In genomic region chr8:109085134-109085533, GRCm38 (mm10) we compare ENCODE assay signal across 8 mouse cellular contexts.
"Had no signal": no experiment of that assay in that cellular context is flagged by ENCODE, and none has a peak within 500 bp of the region (broad histone marks: within the 10 kb centered on the region; RNA-seq: fewer than 3 reads in every experiment).

No protein-coding gene starts in this region.

- DNase-seq: layer of hippocampus, postnatal 36 days; liver, embryonic 13.5 days; lung, adult 2 months; lung, postnatal 14 days; lung, postnatal 4 days; midbrain, embryonic 14.5 days; thymus, adult 18-20 months; thymus, postnatal 36 days had no signal
